Mouse (Mus musculus) CH12.LX (cell line): ENCODE results near the gene Hist2h3c1. TPM values are rescaled to one million over a fixed set of nuclear protein-coding genes. Genes with fewer than 3 reads are reported as not detected.

Source experiments
- DNase-seq: peaks from one replicate; pipeline ENCODE4 v3.0.0-alpha.2; 2013; ENCODE audit errors: extremely low read depth
- H3K27ac ChIP-seq: 2 replicates; pipeline ENCODE4 v1.5.1; 2012; ENCODE audit warnings: low read depth, mild to moderate bottlenecking, control low read depth, moderate library complexity; ENCODE audit not compliant: insufficient read depth
- H3K27me3 ChIP-seq: replicated peaks from 2 replicates; pipeline ENCODE3; 2012; ENCODE audit warnings: inconsistent platforms
- H3K36me3 ChIP-seq, 2 experiments: replicated peaks in 1 of 2; 2 replicates each; pipeline versions ENCODE3 to v1.6.1; 2012; ENCODE audit warnings: inconsistent platforms in 1 of 2, low read length in 1 of 2, mild to moderate bottlenecking in 1 of 2, mixed read lengths in 1 of 2, moderate library complexity in 1 of 2; ENCODE audit not compliant: control insufficient read depth in 1 of 2, insufficient read depth in 1 of 2
- H3K4me1 ChIP-seq, 2 experiments: 2 replicates each; pipeline ENCODE4 v1.6.1; 2012; ENCODE audit warnings: inconsistent platforms in 1 of 2, moderate library complexity in 1 of 2; ENCODE audit not compliant: insufficient read depth in 2 of 2, control insufficient read depth in 1 of 2
- H3K4me2 ChIP-seq: 2 replicates; pipeline ENCODE4 v1.6.1; 2012; ENCODE audit warnings: low read depth, mild to moderate bottlenecking, control low read depth; ENCODE audit not compliant: poor library complexity, insufficient read depth, severe bottlenecking
- H3K4me3 ChIP-seq, 3 experiments: fragments of 150-350 bp in 1 of 3; sonication (generic) in 1 of 3; replicated peaks in 1 of 3; 2 replicates each; pipeline versions ENCODE3 to v1.5.1; 2011 to 2012; ENCODE audit warnings: low read depth in 2 of 3, low read length in 2 of 3, mild to moderate bottlenecking in 2 of 3, moderate library complexity in 2 of 3, control low read depth in 1 of 3, improper control_type of control experiment in 1 of 3, inconsistent platforms in 1 of 3, mixed read lengths in 1 of 3; ENCODE audit not compliant: poor library complexity in 1 of 3
- H3K79me2 ChIP-seq: replicated peaks from 2 replicates; pipeline ENCODE4 v1.6.1; 2012; ENCODE audit warnings: mild to moderate bottlenecking, moderate library complexity; ENCODE audit not compliant: control insufficient read depth, poor library complexity, insufficient read depth, severe bottlenecking; ENCODE audit errors: extremely low read depth
- H3K9ac ChIP-seq: 2 replicates; pipeline ENCODE4 v1.6.1; 2012; ENCODE audit warnings: low read depth, mild to moderate bottlenecking, control low read depth, moderate library complexity; ENCODE audit not compliant: insufficient read depth
- H3K9me3 ChIP-seq: replicated peaks from 2 replicates; pipeline ENCODE3; 2012; ENCODE audit warnings: low read length, inconsistent platforms, mixed read lengths
- CHD1 ChIP-seq: IDR thresholded peaks from 2 replicates; pipeline ENCODE4 v1.6.1; 2012; ENCODE audit warnings: low read depth, low read length, improper control_type of control experiment, inconsistent platforms
- CHD2 ChIP-seq: IDR thresholded peaks from 2 replicates; pipeline ENCODE4 v1.6.1; 2011; ENCODE audit warnings: low read length, improper control_type of control experiment
- CTCF ChIP-seq, 2 experiments: IDR thresholded peaks in 1 of 2; conservative IDR thresholded peaks in 1 of 2; 2 replicates each; pipeline ENCODE4 v1.5.1; 2011 to 2012; ENCODE audit warnings: low read depth in 2 of 2, low read length in 2 of 2, improper control_type of control experiment in 1 of 2, inconsistent platforms in 1 of 2, mild to moderate bottlenecking in 1 of 2, moderate library complexity in 1 of 2
- EP300 ChIP-seq: IDR thresholded peaks from 2 replicates; pipeline ENCODE4 v1.6.1; 2011; ENCODE audit warnings: low read length, improper control_type of control experiment
- ETS1 ChIP-seq: conservative IDR thresholded peaks from 2 replicates; pipeline ENCODE4 v1.6.1; 2012; ENCODE audit warnings: low read depth, mild to moderate bottlenecking, inconsistent platforms, low read length, improper control_type of control experiment, moderate library complexity
- GABPA ChIP-seq: IDR thresholded peaks from 2 replicates; pipeline ENCODE4 v1.6.1; 2012; ENCODE audit warnings: low read depth, low read length, improper control_type of control experiment, inconsistent platforms; ENCODE audit not compliant: insufficient replicate concordance
- HCFC1 ChIP-seq: IDR thresholded peaks from 2 replicates; pipeline ENCODE4 v1.6.1; 2012; ENCODE audit warnings: low read depth, mild to moderate bottlenecking, inconsistent platforms, low read length, improper control_type of control experiment
- JUN ChIP-seq: IDR thresholded peaks from 2 replicates; pipeline ENCODE4 v1.6.1; 2011; ENCODE audit warnings: low read depth, mild to moderate bottlenecking, low read length, improper control_type of control experiment, moderate library complexity; ENCODE audit not compliant: insufficient read depth
- MAX ChIP-seq: IDR thresholded peaks from 2 replicates; pipeline ENCODE4 v1.6.1; 2011; ENCODE audit warnings: low read length, improper control_type of control experiment
- MYC ChIP-seq: IDR thresholded peaks from 2 replicates; pipeline ENCODE4 v1.6.1; 2011; ENCODE audit warnings: low read depth, mild to moderate bottlenecking, improper control_type of control experiment, low read length
- NELFE ChIP-seq: IDR thresholded peaks from 2 replicates; pipeline ENCODE4 v1.6.1; 2011; ENCODE audit warnings: low read depth, low read length, improper control_type of control experiment
- PAX5 ChIP-seq: IDR thresholded peaks from 2 replicates; pipeline ENCODE4 v1.6.1; 2012; ENCODE audit warnings: low read length, inconsistent platforms, mixed read lengths
- RCOR1 ChIP-seq: conservative IDR thresholded peaks from 2 replicates; pipeline ENCODE4 v1.6.1; 2012; ENCODE audit warnings: low read depth, mild to moderate bottlenecking, inconsistent platforms, low read length, improper control_type of control experiment
- TBP ChIP-seq: conservative IDR thresholded peaks from 2 replicates; pipeline ENCODE4 v1.6.1; 2011; ENCODE audit warnings: low read depth, low read length, improper control_type of control experiment
- UBTF ChIP-seq: IDR thresholded peaks from 2 replicates; pipeline ENCODE4 v1.6.1; 2012; ENCODE audit warnings: low read depth, mild to moderate bottlenecking, inconsistent platforms, low read length, improper control_type of control experiment, moderate library complexity
- ZC3H11A ChIP-seq: IDR thresholded peaks from 2 replicates; pipeline ENCODE4 v1.6.1; 2012; ENCODE audit warnings: low read depth, mild to moderate bottlenecking, inconsistent platforms, low read length, improper control_type of control experiment
- ZKSCAN1 ChIP-seq: IDR thresholded peaks from 2 replicates; pipeline ENCODE4 v1.6.1; 2012; ENCODE audit warnings: low read depth, inconsistent platforms, low read length, improper control_type of control experiment, borderline replicate concordance
- dilution Hi-C: fragments of 300-500 bp; cut with MboI; formaldehyde crosslinking; loops from 2 replicates; pipeline ENCODE4 v1.14.3; 2020; ENCODE audit warnings: low sequenced_read_pairs; ENCODE audit not compliant: extremely low pct_unique_long_range_greater_than_20kb, extremely low pct_ligation_motif_present
- in situ Hi-C: fragments of 300-500 bp; cut with MboI; formaldehyde crosslinking; loops from 3 replicates; pipeline ENCODE4 v1.14.3; 2019; ENCODE audit warnings: low sequenced_read_pairs, low pct_ligation_motif_present, low pct_unique_long_range_greater_than_20kb, mixed read lengths
- polyA plus RNA-seq: library from polyadenylated mRNA; unstranded; fragments of >175 nt; gene quantifications from 2 replicates; pipeline ENCODE4 v1.2.1, GENCODE M21; 2012; ENCODE audit warnings: low read depth; ENCODE audit not compliant: insufficient read length
- total RNA-seq, 2 experiments: library from RNA; depleted of rRNA; stranded (reverse); fragments of 300-350 nt in 1 of 2; fragments of >200 nt in 1 of 2; gene quantifications; 2 replicates each; pipeline ENCODE4 v1.2.3; 2012 to 2014

Hist2h3c1 gene
- total and polyA plus RNA-seq, 3 experiments = 0.33 to 1.4 (median 1.4) TPM

- dilution Hi-C loops = no loop called here
- no peaks in the 10 kb centered on the region for H3K36me3 ChIP-seq
- H3K27me3 ChIP-seq = peaks cover 4% of the 10 kb centered on the region
- H3K4me2 ChIP-seq = no peak overlapping the region
- H3K4me1 ChIP-seq = peaks cover 7 to 12% of the 10 kb centered on the region in 2 experiments
- H3K27ac ChIP-seq = no peak overlapping the region
- no peaks in the 10 kb centered on the region for H3K79me2 ChIP-seq
- no peak for TF ChIP-seq GABPA
- no peak for TF ChIP-seq ZKSCAN1
- TF ChIP-seq NELFE = no peak
- TF ChIP-seq CTCF (conservative IDR thresholded peaks at IDR 0.05 in 1 of 2, IDR thresholded peaks at IDR 0.05 in 1 of 2; ENCODE audit: low read depth in 2 of 2, low read length in 2 of 2) = no peak
- TF ChIP-seq ZC3H11A = no peak
- TF ChIP-seq, all 38 proteins: peak for 0
- H3K9ac ChIP-seq = no peak overlapping the region
- in situ Hi-C loops = loop anchor here (25.0 kb wide), 1 partner anchor 245 kb away; the partner anchor contains the start of gene Hfe2
- DNase-seq = no peak
- no peak overlapping the region for H3K4me3 ChIP-seq
- H3K9me3 ChIP-seq = peaks cover 2% of the 10 kb centered on the region
These were observed 46.2 kb downstream of the Hist2h3c1 start for GRCm38 (mm10) chr3:96292641-96293040.

GRCm38 (mm10) chr3:96293368-96293767, 46.9 kb downstream of the Hist2h3c1 start:
- DNase-seq = no peak
- Histone ChIP-seq H3K4me1 (peaks cover 7 to 12% of the 10 kb centered on the region in 2 experiments), H3K4me2 (no peak overlapping the region), H3K27ac (no peak overlapping the region), H3K79me2 (no peaks in the 10 kb centered on the region), H3K27me3 (peaks cover 4% of the 10 kb centered on the region), H3K4me3 (no peak overlapping the region), H3K9me3 (no peaks in the 10 kb centered on the region), H3K9ac (no peak overlapping the region), H3K36me3 (no peaks in the 10 kb centered on the region)
- in situ Hi-C loops (loop anchor here (25.0 kb wide), 1 partner anchor 244 kb away; the partner anchor contains the start of gene Hfe2), dilution Hi-C loops (no loop called here)
- no peak for TF ChIP-seq CHD1
- no peak for TF ChIP-seq MAX
- no peak for TF ChIP-seq RCOR1
- TF ChIP-seq TBP = no peak
- no peak for TF ChIP-seq ETS1
- TF ChIP-seq UBTF = no peak
- no peak for TF ChIP-seq CTCF (conservative IDR thresholded peaks at IDR 0.05 in 1 of 2, IDR thresholded peaks at IDR 0.05 in 1 of 2; ENCODE audit: low read depth in 2 of 2, low read length in 2 of 2)
- no peak for TF ChIP-seq EP300
- no peak for TF ChIP-seq ZKSCAN1
- no peak for TF ChIP-seq HCFC1
- TF ChIP-seq MYC = no peak
- no peak for TF ChIP-seq JUN
- TF ChIP-seq NELFE = no peak
- TF ChIP-seq PAX5 = no peak
- no peak for TF ChIP-seq CHD2
- TF ChIP-seq, all 38 proteins: peak for 0
